9 mouse cellular contexts compared by ENCODE assay signal in the genomic region with DNA sequence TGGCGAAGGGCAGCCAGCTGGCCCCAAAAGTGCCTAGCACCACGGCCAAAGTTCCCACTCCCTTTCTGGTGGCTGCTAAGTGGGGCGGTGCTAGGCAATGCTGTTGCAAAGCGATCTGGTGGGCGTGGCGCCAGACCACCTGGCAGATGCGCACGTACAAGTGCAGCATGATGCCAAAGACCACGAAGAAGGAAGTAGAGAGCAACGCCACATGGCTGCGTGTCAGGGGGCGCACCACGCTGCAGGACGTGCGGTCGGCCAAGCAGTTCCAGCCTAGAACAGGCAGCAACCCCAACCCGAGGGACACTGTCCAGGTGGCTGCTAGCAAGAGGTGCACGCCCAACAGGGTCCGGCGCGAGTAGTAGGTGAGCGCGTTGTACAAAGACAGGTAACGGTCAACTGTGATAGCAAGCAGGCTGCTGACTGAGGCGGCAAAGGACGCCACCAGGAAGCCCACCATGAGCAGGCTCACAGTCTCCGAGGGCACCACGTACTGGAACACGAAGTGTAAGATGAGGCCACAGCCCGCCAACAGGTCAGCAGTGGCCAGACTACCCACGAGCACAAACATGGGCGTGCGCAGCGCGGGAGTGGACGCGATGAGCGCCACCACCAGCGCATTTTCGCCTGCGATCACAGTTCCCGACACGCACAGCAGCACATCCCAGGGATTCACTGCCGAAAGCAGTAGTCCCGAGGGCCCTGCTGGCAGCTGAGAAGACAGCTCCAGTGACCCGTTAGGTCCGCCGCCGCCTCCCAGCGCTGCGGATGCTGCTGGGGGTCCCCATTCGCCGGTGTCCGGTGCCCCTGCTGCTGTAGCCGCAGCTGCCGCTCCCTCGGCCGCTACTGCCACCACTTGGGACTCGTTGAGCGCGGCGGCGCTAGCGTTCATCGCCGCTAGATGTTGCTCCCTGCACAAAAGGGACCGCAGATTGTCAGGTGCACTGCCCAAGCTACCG. TPM values are rescaled to one million over a fixed set of nuclear protein-coding genes. Genes with fewer than 3 reads are reported as not detected.
DNase-seq lines count a peak whose midpoint lies in the region; ATAC-seq and TF ChIP-seq lines count a peak whose summit lies in the region.
"Had no signal": no experiment of that assay in that cellular context is flagged by ENCODE, and none has a peak within 500 bp of the region (broad histone marks: within the 10 kb centered on the region; RNA-seq: fewer than 3 reads in every experiment).

No protein-coding gene starts in this region.

- peaks cover 24% of the 10 kb centered on the region for H3K27me3 ChIP-seq in stomach, embryonic 14.5 days (ENCODE audit: control insufficient read depth, insufficient read depth, low read length)
- H3K27me3 ChIP-seq in stomach, postnatal 0 days (ENCODE audit: control insufficient read depth, insufficient read depth, low read length) = peaks cover 15% of the 10 kb centered on the region
- peaks cover 9% of the 10 kb centered on the region for H3K27me3 ChIP-seq in hindbrain, embryonic 16.5 days (replicated peaks; ENCODE audit: control insufficient read depth, insufficient read depth, low read length)
- peaks cover 48% of the 10 kb centered on the region for H3K27me3 ChIP-seq in midbrain, embryonic 12.5 days
- peaks cover 12% of the 10 kb centered on the region for H3K27me3 ChIP-seq in heart, adult 2 months (ENCODE audit: control insufficient read depth, insufficient read depth, low read length)

- no peak for TF ChIP-seq POLR2A in heart, adult 2 months (IDR thresholded peaks at IDR 0.05; ENCODE audit: insufficient read depth, low read depth, low read length)

- H3K9ac ChIP-seq in stomach, embryonic 14.5 days (replicated peaks; ENCODE audit: low read depth, low read length) = no peak overlapping the region
- no peak overlapping the region for H3K9ac ChIP-seq in stomach, postnatal 0 days (ENCODE audit: low read length)
- H3K9ac ChIP-seq in hindbrain, embryonic 16.5 days (ENCODE audit: low read depth, low read length) = peak overlapping the region; percentile 71
- H3K9ac ChIP-seq in midbrain, embryonic 12.5 days (replicated peaks) = peak overlapping the region; percentile 32; the same call in 1 of the 2 replicates
- no peak overlapping the region for H3K9ac ChIP-seq in heart, adult 2 months (ENCODE audit: low read depth, low read length)
- H3K9ac ChIP-seq: limb, embryonic 15.5 days had no signal

- H3K9me3 ChIP-seq in stomach, embryonic 14.5 days (ENCODE audit: control insufficient read depth, low read depth, low read length) = no peaks in the 10 kb centered on the region
- H3K9me3 ChIP-seq in stomach, postnatal 0 days (ENCODE audit: control insufficient read depth, low read length) = no peaks in the 10 kb centered on the region
- H3K9me3 ChIP-seq in hindbrain, embryonic 16.5 days (ENCODE audit: control insufficient read depth, low read length) = no peaks in the 10 kb centered on the region
- no peaks in the 10 kb centered on the region for H3K9me3 ChIP-seq in midbrain, embryonic 12.5 days
- H3K9me3 ChIP-seq: limb, embryonic 15.5 days had no signal

- no peak for TF ChIP-seq EP300 in stomach, postnatal 0 days (optimal IDR thresholded peaks at IDR 0.05)
- TF ChIP-seq EP300 in heart, adult 2 months (IDR thresholded peaks at IDR 0.05; ENCODE audit: insufficient read depth, low read depth, low read length) = no peak

- WGBS in stomach, embryonic 14.5 days = 5% methylated on average over 68 of the region's 68 CpGs
- WGBS in stomach, postnatal 0 days = 5% methylated on average over 68 of the region's 68 CpGs
- WGBS in hindbrain, embryonic 16.5 days = 1% methylated on average over 64 of the region's 68 CpGs
- WGBS in midbrain, embryonic 12.5 days = 2% methylated on average over 68 of the region's 68 CpGs
- WGBS in heart, adult 2 months = 5% methylated on average over 68 of the region's 68 CpGs

- H3K4me3 ChIP-seq in stomach, embryonic 14.5 days (ENCODE audit: low read depth, low read length) = no peak overlapping the region
- H3K4me3 ChIP-seq in stomach, postnatal 0 days (ENCODE audit: low read depth, low read length) = no peak overlapping the region
- peak overlapping the region; percentile 62 for H3K4me3 ChIP-seq in hindbrain, embryonic 16.5 days (ENCODE audit: low read length)
- H3K4me3 ChIP-seq in midbrain, embryonic 12.5 days = peak overlapping the region; percentile 53
- no peak overlapping the region for H3K4me3 ChIP-seq in heart, adult 2 months
- H3K4me3 ChIP-seq: limb, embryonic 15.5 days had no signal

- ATAC-seq in stomach, embryonic 14.5 days (ENCODE audit: insufficient number of reproducible peaks, insufficient read depth, low FRiP score, low read depth) = no peak
- no peak for ATAC-seq in stomach, postnatal 0 days (ENCODE audit: low FRiP score, low TSS enrichment)
- ATAC-seq in hindbrain, embryonic 16.5 days = peak; percentile 68
- ATAC-seq in midbrain, embryonic 12.5 days (ENCODE audit: low FRiP score, low read depth) = peak; percentile 54; the same call in 1 of the 2 replicates

- no peaks in the 10 kb centered on the region for H3K4me1 ChIP-seq in stomach, embryonic 14.5 days (ENCODE audit: control insufficient read depth, insufficient read depth, low read length)
- H3K4me1 ChIP-seq in stomach, postnatal 0 days (replicated peaks; ENCODE audit: control insufficient read depth, insufficient read depth) = no peaks in the 10 kb centered on the region
- H3K4me1 ChIP-seq in hindbrain, embryonic 16.5 days (ENCODE audit: control insufficient read depth, insufficient read depth, low read depth, low read length) = peaks cover 17% of the 10 kb centered on the region
- H3K4me1 ChIP-seq in midbrain, embryonic 12.5 days = peaks cover 20% of the 10 kb centered on the region
- H3K4me1 ChIP-seq in heart, adult 2 months (ENCODE audit: control insufficient read depth, insufficient read depth, low read length) = no peaks in the 10 kb centered on the region
- H3K4me1 ChIP-seq: limb, embryonic 15.5 days had no signal

- no peak overlapping the region for H3K27ac ChIP-seq in stomach, embryonic 14.5 days (ENCODE audit: low read length)
- H3K27ac ChIP-seq in stomach, postnatal 0 days (replicated peaks) = no peak overlapping the region
- H3K27ac ChIP-seq in hindbrain, embryonic 16.5 days (ENCODE audit: low read depth, low read length) = no peak overlapping the region
- no peak overlapping the region for H3K27ac ChIP-seq in midbrain, embryonic 12.5 days (replicated peaks)
- H3K27ac ChIP-seq in heart, adult 2 months = no peak overlapping the region
- H3K27ac ChIP-seq: limb, embryonic 15.5 days had no signal

- peak overlapping the region; percentile 26 for H3K4me2 ChIP-seq in stomach, embryonic 14.5 days (replicated peaks; ENCODE audit: low read depth, low read length)
- H3K4me2 ChIP-seq in stomach, postnatal 0 days (replicated peaks; ENCODE audit: low read depth) = no peak overlapping the region
- H3K4me2 ChIP-seq in hindbrain, embryonic 16.5 days (ENCODE audit: low read length) = peak overlapping the region; percentile 96
- H3K4me2 ChIP-seq in midbrain, embryonic 12.5 days (replicated peaks) = peak overlapping the region; percentile 92
- H3K4me2 ChIP-seq: limb, embryonic 15.5 days had no signal

- no peaks in the 10 kb centered on the region for H3K79me2 ChIP-seq in heart, adult 2 months (replicated peaks; ENCODE audit: control insufficient read depth, insufficient read depth, low read length)

- H3K36me3 ChIP-seq in stomach, embryonic 14.5 days (ENCODE audit: control insufficient read depth, insufficient read depth, low read length) = no peaks in the 10 kb centered on the region
- H3K36me3 ChIP-seq in stomach, postnatal 0 days (ENCODE audit: control insufficient read depth, insufficient read depth, low read length) = no peaks in the 10 kb centered on the region
- no peaks in the 10 kb centered on the region for H3K36me3 ChIP-seq in hindbrain, embryonic 16.5 days (ENCODE audit: control insufficient read depth, insufficient read depth, low read length)
- H3K36me3 ChIP-seq in midbrain, embryonic 12.5 days = no peaks in the 10 kb centered on the region
- no peaks in the 10 kb centered on the region for H3K36me3 ChIP-seq in heart, adult 2 months (ENCODE audit: control insufficient read depth, insufficient read depth, low read length)
- H3K36me3 ChIP-seq: limb, embryonic 15.5 days had no signal

- no peak for TF ChIP-seq CTCF in stomach, postnatal 0 days (IDR thresholded peaks at IDR 0.05; ENCODE audit: low read depth)
- TF ChIP-seq CTCF in heart, adult 2 months (IDR thresholded peaks at IDR 0.05) = no peak

- no peak for DNase-seq in stomach, postnatal 0 days (ENCODE audit: low spot score)
- peak; percentile 4 for DNase-seq in embryo, embryonic 11.5 days (ENCODE audit: low read depth, low spot score)
- DNase-seq in gastrocnemius, postnatal 36 days = no peak
- DNase-seq in spleen, adult 12 weeks (ENCODE audit: low spot score) = no peak
- DNase-seq in heart, adult 2 months = no peak

- intact Hi-C loops in gastrocnemius, postnatal 36 days (cut with DNase I) = no loop called here
- intact Hi-C loops in heart, adult 2 months (cut with DNase I) = no loop called here

RNA-seq across cellular contexts. Expression of a gene that starts 1.1 kb away (rescaled TPM):
- not detected in 2 replicates for polyA plus RNA-seq in stomach, embryonic 14.5 days (2014; fragmentation: Nextera tagmentation; extraction: Ambion mirVana)
- 0.07 and 0.11 TPM in 2 replicates for polyA plus RNA-seq in stomach, postnatal 0 days (2015; fragmentation: Nextera tagmentation; extraction: Ambion mirVana)
- 1.5 and 1.7 TPM in 2 replicates for polyA plus RNA-seq in hindbrain, embryonic 16.5 days (2015; fragmentation: Nextera tagmentation; extraction: Ambion mirVana)
- 0.29 and 0.42 TPM in 2 replicates for polyA plus RNA-seq in midbrain, embryonic 12.5 days (2016; fragmentation: Nextera tagmentation; extraction: Ambion mirVana)
- total RNA-seq in gastrocnemius, postnatal 36 days (2021) = not detected
- not detected for total RNA-seq in heart, adult 2 months (2021)
- polyA plus RNA-seq in heart, adult 2 months (2012; rRNA removed) = not detected in 2 replicates
- polyA plus RNA-seq: limb, embryonic 15.5 days had no signal

Comparison
In these comparisons a context has a peak if more than half of its experiments do, and no peak if none do; other contexts are left out.
1. ATAC-seq: peak in hindbrain, embryonic 16.5 days (single experiment) and midbrain, embryonic 12.5 days (single experiment); none in stomach, embryonic 14.5 days (single experiment) and stomach, postnatal 0 days (single experiment).
2. H3K4me3 ChIP-seq: peak in hindbrain, embryonic 16.5 days (single experiment) and midbrain, embryonic 12.5 days (single experiment); none in stomach, embryonic 14.5 days (single experiment), stomach, postnatal 0 days (single experiment) and heart, adult 2 months (single experiment).
3. H3K9ac ChIP-seq: peak in hindbrain, embryonic 16.5 days (single experiment) and midbrain, embryonic 12.5 days (single experiment); none in stomach, embryonic 14.5 days (single experiment), stomach, postnatal 0 days (single experiment) and heart, adult 2 months (single experiment).